Mouse (Mus musculus) neural tube, embryonic 14.5 days (tissue): Measurements from ENCODE around the gene Abcb8. TPM values are rescaled to one million over a fixed set of nuclear protein-coding genes. Genes with fewer than 3 reads are reported as not detected.

ENCODE experiments used
- ATAC-seq: fragments of 200-750 bp; cut with Nextera tagmentation; 2 replicates; pipeline ENCODE4 v1.8.0; 2017; ENCODE audit warnings: low read depth, mild to moderate bottlenecking, moderate TSS enrichment, moderate library complexity
- H3K27ac ChIP-seq: fragments of 300-500 bp; sonication (generic); 2 replicates; pipeline ENCODE4 v1.5.1; 2014; ENCODE audit warnings: low read depth, mild to moderate bottlenecking, control low read depth, low read length, moderate library complexity, mixed read lengths
- H3K27me3 ChIP-seq: fragments of 300-500 bp; sonication (generic); 2 replicates; pipeline ENCODE4 v1.6.1; 2014; ENCODE audit warnings: low read length; ENCODE audit not compliant: control insufficient read depth, insufficient read depth
- H3K36me3 ChIP-seq: fragments of 300-500 bp; sonication (generic); 2 replicates; pipeline ENCODE4 v1.6.1; 2014; ENCODE audit warnings: low read length, mixed read lengths; ENCODE audit not compliant: control insufficient read depth, insufficient read depth
- H3K4me1 ChIP-seq: fragments of 300-500 bp; sonication (generic); 2 replicates; pipeline ENCODE4 v1.6.1; 2014; ENCODE audit warnings: low read length; ENCODE audit not compliant: control insufficient read depth, insufficient read depth
- H3K4me2 ChIP-seq: fragments of 300-500 bp; sonication (generic); 2 replicates; pipeline ENCODE4 v1.6.1; 2014; ENCODE audit warnings: mild to moderate bottlenecking, low read depth, low read length, control low read depth
- H3K4me3 ChIP-seq: fragments of 300-500 bp; sonication (generic); 2 replicates; pipeline ENCODE4 v1.5.1; 2014; ENCODE audit warnings: low read depth, low read length, control low read depth, mixed read lengths
- H3K9ac ChIP-seq: fragments of 300-500 bp; sonication (generic); replicated peaks from 2 replicates; pipeline ENCODE4 v1.6.1; 2014; ENCODE audit warnings: low read depth, mild to moderate bottlenecking, control low read depth, low read length, mixed read lengths
- H3K9me3 ChIP-seq: fragments of 300-500 bp; sonication (generic); 2 replicates; pipeline ENCODE4 v1.6.1; 2016; ENCODE audit warnings: low read length; ENCODE audit not compliant: control insufficient read depth
- WGBS: fragments of 180-500 bp; shearing (Covaris S2); extraction: QIAGEN DNeasy Blood & Tissue Kit; methylation state at CpG from one replicate; pipeline ENCODE4 v1.1.7; 2014; 5-methylcytosine and 5-hydroxymethylcytosine counted together
- polyA plus RNA-seq: library from polyadenylated mRNA; unstranded; fragments of >200 nt; fragmentation: Nextera tagmentation; extraction: Ambion mirVana; gene quantifications from 2 replicates; pipeline ENCODE4 v1.2.1, GENCODE M21; 2014

Gene Abcb8
- 47.2 and 47.7 TPM in 2 replicates for polyA plus RNA-seq

GRCm38 (mm10) chr5:24393392-24393997, at the start of gene Abcb8:
Abcb8 (plus strand) TSS chr5:24393663.
- Histone ChIP-seq H3K9me3 (no peaks in the 10 kb centered on the region), H3K4me2 (peak within 1 kb of the TSS; percentile 53), H3K4me1 (peaks cover 3% of the 10 kb centered on the region), H3K27ac (peak within 1 kb of the TSS; percentile 83), H3K9ac (peak within 1 kb of the TSS; percentile 57), H3K4me3 (peak within 1 kb of the TSS; percentile 52), H3K27me3 (no peaks in the 10 kb centered on the region), H3K36me3 (no peaks in the 10 kb centered on the region)
- no peak for ATAC-seq
- WGBS: 21% methylated on average over 7 of the region's 7 CpGs

DNA sequence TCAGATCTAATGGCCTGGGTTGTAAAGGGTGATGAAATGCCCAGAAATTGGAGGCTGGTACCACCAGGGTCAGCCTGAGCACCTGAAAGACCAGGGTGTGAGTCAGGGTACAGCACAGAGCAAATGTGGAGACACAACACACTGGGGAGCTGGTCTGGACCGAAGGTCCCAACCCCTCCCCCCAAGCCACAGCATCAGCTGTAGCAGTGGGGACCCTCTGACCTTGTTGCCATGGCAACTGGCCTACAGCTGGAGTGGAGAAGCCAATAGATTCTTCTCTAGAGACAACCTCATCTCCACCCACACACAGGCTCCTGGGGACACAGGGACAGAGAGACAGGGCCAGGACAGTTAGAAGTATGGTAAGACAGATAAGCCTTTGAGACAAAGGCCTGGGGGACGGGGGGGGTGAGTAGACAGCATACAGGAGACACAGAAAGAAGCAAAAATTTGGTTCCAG, 49.5 kb upstream of the Abcb8 start:
- no peaks in the 10 kb centered on the region for H3K9me3 ChIP-seq
- H3K4me3 ChIP-seq: no peak overlapping the region
- WGBS: 2% methylated on average over 2 of the region's 2 CpGs
- no peaks in the 10 kb centered on the region for H3K36me3 ChIP-seq
- H3K27ac ChIP-seq: peak overlapping the region; percentile 89
- H3K9ac ChIP-seq: peak overlapping the region; percentile 46; the same call in 1 of the 2 replicates
- peak; percentile 36 for ATAC-seq
- peaks cover 36% of the 10 kb centered on the region for H3K4me1 ChIP-seq
- H3K27me3 ChIP-seq: no peaks in the 10 kb centered on the region
- H3K4me2 ChIP-seq: peak overlapping the region; percentile 9; the same call in 1 of the 2 replicates

DNA sequence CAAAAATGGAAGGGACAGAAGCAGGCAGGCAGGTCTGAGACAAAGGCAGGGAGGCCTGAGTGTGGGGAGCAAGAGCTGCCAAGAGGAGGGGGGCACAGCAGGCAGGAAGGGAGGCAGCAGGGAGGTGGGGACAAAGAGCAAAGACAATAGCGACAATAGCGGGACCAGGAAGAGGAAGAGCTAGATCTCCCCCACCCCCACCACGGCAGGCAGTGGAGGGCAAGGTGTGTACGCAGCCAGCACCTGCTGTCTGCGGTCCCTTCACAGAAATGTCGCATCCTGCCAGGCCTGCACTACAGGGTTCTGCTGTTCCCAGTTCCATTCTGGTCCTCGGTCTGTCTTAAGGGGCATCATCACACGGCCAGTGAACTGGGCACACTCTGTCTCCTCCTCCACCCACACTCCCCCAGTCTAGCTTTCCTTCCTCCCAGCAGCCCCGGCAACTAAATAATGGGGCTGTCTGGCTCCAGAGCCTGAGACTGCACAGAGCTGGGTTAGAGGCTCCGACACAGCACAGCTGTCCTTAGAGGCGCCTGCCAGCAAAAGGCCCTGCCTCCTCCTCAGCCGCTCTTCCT, 48.9 kb upstream of the Abcb8 start:
- no peak overlapping the region for H3K4me3 ChIP-seq
- no peaks in the 10 kb centered on the region for H3K36me3 ChIP-seq
- peak; percentile 61 for ATAC-seq
- H3K9ac ChIP-seq: peak overlapping the region; percentile 46
- peak overlapping the region; percentile 89 for H3K27ac ChIP-seq
- peaks cover 41% of the 10 kb centered on the region for H3K4me1 ChIP-seq
- 3% methylated on average over 12 of the region's 12 CpGs for WGBS
- peaks cover 3% of the 10 kb centered on the region; the same call in 1 of the 2 replicates for H3K27me3 ChIP-seq
- peak overlapping the region; percentile 9; the same call in 1 of the 2 replicates for H3K4me2 ChIP-seq
- H3K9me3 ChIP-seq: no peaks in the 10 kb centered on the region

DNA sequence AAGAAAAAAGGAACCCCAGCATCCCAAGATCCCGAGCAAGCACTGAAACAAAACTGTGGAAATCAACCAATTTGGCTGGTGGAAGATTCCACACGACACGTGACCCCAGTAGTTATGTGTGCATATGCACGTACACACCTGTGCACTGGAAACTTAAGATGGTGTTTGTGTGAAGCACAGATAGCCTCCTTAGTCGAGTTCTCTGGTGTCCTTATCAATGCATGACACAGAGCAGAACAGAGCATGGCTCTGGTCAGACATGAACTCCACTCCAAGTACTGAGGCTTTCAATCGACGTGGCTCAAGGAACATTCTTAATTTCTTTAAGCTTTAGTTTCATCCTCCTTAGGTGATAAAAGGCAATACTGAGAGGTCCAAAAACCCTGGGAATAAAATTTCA, 47.1 kb upstream of the Abcb8 start:
- no peak overlapping the region for H3K4me3 ChIP-seq
- H3K27me3 ChIP-seq: peaks cover 3% of the 10 kb centered on the region; the same call in 1 of the 2 replicates
- H3K4me1 ChIP-seq: peaks cover 55% of the 10 kb centered on the region
- H3K9me3 ChIP-seq: no peaks in the 10 kb centered on the region
- H3K4me2 ChIP-seq: no peak overlapping the region
- H3K27ac ChIP-seq: no peak overlapping the region
- no peak overlapping the region for H3K9ac ChIP-seq
- 92% methylated on average over 7 of the region's 7 CpGs for WGBS
- no peaks in the 10 kb centered on the region for H3K36me3 ChIP-seq
- no peak for ATAC-seq

DNA sequence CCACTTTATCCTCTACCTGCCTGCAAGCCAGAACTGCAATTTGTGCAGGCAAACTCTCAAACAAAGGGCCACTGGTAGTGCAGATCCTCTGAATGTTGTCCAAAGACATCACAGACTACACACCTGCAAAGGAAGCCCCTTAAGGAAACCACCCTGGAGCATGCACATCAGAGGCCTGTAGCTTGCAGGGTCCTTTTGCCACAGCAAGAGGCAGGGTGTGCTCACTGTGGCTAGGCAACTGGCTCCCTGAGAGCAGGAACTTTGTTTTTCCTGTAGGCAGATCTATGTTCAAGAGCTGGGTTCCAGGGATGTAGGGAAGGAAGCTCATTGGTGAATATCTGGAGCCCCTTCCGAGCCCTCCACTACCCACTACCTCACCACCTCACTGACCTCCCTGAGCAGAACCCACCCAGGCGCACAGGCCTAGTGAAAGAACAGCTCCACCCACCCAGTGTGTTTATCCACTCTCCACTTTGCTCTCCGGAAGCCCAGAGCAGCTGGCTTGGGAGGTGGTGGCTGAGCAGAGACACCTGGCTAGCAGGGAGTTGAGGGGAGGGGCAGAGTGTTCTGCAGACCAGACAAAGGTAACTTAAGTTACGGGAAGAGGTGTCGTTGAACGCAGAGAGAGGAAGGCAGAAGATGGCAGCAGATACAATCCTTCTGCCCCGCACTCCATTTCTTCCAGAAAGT, 46.1 kb upstream of the Abcb8 start:
- Histone ChIP-seq H3K9ac (no peak overlapping the region; the same call in 1 of the 2 replicates), H3K4me2 (peak overlapping the region; percentile 99; the same call in 1 of the 2 replicates), H3K9me3 (no peaks in the 10 kb centered on the region), H3K4me1 (peaks cover 60% of the 10 kb centered on the region), H3K27me3 (peaks cover 3% of the 10 kb centered on the region; the same call in 1 of the 2 replicates), H3K27ac (no peak overlapping the region), H3K4me3 (no peak overlapping the region; the same call in 1 of the 2 replicates), H3K36me3 (no peaks in the 10 kb centered on the region)
- ATAC-seq: no peak
- 69% methylated on average over 7 of the region's 7 CpGs for WGBS

DNA sequence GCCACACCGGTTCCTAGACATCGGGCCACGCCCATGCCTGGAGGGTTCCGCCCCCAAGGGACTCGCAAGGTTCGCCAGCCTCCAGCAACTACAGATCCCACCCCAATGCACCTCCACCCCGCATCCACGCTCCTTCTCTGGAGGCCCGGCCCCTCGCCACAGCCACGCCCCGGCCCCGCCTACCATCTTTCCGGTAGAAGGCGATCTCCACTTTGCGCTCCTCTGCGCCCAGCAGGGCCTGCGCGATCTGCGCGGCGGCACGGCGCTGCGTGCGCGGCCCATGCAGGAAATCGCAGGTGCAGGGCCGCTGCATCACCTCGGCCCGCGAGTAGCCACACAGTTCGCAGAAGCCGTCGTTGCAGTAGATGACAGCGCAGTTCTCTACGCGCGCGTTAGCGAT, 45.3 kb upstream of the Abcb8 start:
- peak overlapping the region; percentile 99 for H3K4me2 ChIP-seq
- peak; percentile 16; the same call in 1 of the 2 replicates for ATAC-seq
- H3K4me1 ChIP-seq: peaks cover 64% of the 10 kb centered on the region
- peak overlapping the region; percentile 60 for H3K9ac ChIP-seq
- H3K36me3 ChIP-seq: no peaks in the 10 kb centered on the region
- H3K27ac ChIP-seq: peak overlapping the region; percentile 52
- WGBS: under 1% methylated on average over 40 of the region's 41 CpGs
- H3K27me3 ChIP-seq: peaks cover 3% of the 10 kb centered on the region; the same call in 1 of the 2 replicates
- peak overlapping the region; percentile 48 for H3K4me3 ChIP-seq
- no peaks in the 10 kb centered on the region for H3K9me3 ChIP-seq

GRCm38 (mm10) chr5:24348546-24348945, 44.9 kb upstream of the Abcb8 start:
- Histone ChIP-seq H3K9ac (peak overlapping the region; percentile 60), H3K4me3 (peak overlapping the region; percentile 48), H3K36me3 (no peaks in the 10 kb centered on the region), H3K4me2 (peak overlapping the region; percentile 99), H3K4me1 (peaks cover 62% of the 10 kb centered on the region), H3K27ac (peak overlapping the region; percentile 52; the same call in 1 of the 2 replicates), H3K9me3 (no peaks in the 10 kb centered on the region), H3K27me3 (peaks cover 3% of the 10 kb centered on the region; the same call in 1 of the 2 replicates)
- WGBS: under 1% methylated on average over 20 of the region's 30 CpGs
- ATAC-seq: no peak

GRCm38 (mm10) chr5:24350073-24350472, 43.4 kb upstream of the Abcb8 start:
- Histone ChIP-seq H3K4me1 (peaks cover 47% of the 10 kb centered on the region), H3K4me2 (peak overlapping the region; percentile 99), H3K36me3 (no peaks in the 10 kb centered on the region), H3K27ac (no peak overlapping the region), H3K9me3 (no peaks in the 10 kb centered on the region), H3K27me3 (peaks cover 3% of the 10 kb centered on the region; the same call in 1 of the 2 replicates), H3K9ac (no peak overlapping the region), H3K4me3 (peak overlapping the region; percentile 75)
- ATAC-seq: no peak
- 55% methylated on average over 3 of the region's 3 CpGs for WGBS
